Mouse (Mus musculus): ENCODE measurements around the gene Rab37.
A peak's percentile ranks its signal among the peaks of the same experiment; 100 is the strongest.

The Rab37 gene

DNA sequence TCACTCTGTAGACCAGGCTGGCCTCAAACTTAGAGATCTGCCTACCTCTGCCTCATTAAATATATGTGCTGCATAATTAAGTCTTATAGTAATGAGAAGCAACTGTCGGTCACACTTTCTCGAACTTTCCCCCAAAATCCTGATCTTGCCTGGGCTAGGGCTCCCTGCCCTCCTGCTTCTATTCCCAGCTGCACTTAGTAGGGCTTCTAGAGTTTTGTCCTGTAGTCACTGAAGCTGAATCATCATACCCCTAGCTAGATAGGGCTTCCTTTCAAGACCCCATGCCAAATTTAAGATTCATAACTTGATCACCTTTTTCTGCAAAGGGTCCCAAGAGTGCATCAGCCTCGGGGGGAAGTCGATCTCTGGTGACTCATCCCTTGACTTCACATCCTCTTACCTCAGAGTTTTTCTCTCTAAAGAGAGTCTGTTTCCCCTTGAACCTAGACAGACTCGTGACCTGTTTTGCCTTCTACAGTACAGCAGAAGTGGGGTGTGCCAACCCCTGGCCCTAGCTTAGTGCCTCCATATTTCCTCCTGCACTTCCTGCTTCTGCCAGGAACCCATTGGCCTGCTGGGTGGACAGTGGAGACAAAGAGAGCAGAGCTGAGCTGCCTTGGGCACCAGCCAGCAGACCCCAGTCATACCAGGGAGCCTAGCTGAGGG is 47.5 kb downstream of the Rab37 start:
- no peak for DNase-seq

- no peak for DNase-seq
Observed at GRCm38 (mm10) chr11:115141970-115142369, 50.7 kb downstream of the Rab37 start.

DNA sequence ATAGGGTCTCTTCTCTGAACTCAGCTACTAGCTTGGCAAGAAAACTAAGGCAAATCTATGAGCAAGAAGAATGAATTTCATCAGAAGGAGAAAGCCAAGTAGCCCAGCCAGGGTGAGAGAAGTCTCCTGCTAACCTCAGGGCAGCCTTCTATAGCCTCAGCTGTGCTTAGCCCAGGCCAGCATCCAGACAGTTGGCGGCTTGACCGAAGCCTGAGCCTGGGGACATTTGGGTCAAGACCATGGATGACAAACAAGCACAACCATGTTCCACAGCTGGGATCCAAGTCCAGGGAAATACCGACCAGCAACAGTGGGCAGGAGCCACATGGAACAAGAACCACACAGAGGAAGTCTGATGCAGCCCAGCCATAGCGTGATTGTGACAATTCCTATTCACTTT is 56.6 kb downstream of the Rab37 start:
- no peak for DNase-seq

DNA sequence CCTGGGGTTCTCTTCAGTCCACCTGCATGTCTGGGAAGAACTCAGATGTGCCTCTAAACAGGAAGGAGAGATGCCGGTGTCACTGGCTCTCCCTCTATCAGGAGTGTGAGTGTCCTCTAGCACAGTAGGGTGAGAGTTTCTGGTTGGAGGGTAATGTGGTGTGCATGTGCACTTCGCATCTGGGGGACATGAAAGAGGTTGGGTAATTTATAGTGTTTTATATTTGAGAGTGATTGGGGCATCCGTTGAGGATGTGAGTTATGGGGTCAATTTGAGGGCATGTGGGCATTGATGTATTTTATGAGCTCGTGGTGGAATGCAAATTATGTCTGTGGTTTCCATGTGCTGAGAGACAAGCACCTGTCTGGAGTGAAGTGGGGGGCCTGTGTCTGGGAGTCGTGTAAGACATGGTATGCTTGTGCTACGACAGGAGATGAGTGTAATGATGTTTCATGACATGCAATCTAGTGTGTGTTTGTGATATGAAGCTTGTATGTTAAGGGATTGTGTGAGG is 59.6 kb downstream of the Rab37 start:
- no peak for DNase-seq

DNA sequence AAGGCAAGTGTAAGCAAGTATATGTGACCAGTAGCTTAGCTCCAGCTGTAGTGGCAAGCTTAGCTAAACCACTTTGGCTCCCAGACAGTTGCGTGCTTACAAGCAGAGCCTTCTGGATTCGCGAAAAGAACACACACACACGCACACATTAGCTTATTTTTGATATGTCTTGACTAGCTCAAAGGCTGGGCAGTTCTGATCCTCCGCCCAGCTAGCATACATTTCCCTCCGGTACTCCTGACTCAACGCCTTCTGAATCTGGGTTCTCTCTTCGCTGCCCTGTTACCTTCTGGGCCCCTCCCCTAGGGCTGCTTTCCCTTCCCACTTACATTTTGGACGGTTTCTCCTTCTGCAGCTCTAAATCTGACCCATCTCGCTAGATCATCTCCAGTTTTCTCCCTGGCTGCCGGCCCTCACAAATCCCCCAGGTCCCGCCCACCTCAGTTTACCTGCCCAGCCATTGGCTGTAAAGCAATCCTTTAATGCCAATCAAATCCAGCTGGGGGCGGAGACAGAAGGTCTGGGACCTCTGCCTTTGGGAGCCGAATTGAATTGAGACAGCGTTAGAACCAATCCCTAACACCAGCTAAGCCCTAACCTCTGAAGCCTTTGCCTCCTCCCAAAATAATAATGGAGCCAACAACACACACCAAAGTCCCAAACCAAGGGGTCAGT is 60.7 kb downstream of the Rab37 start:
- peak; percentile 56 to 68 for DNase-seq

DNA sequence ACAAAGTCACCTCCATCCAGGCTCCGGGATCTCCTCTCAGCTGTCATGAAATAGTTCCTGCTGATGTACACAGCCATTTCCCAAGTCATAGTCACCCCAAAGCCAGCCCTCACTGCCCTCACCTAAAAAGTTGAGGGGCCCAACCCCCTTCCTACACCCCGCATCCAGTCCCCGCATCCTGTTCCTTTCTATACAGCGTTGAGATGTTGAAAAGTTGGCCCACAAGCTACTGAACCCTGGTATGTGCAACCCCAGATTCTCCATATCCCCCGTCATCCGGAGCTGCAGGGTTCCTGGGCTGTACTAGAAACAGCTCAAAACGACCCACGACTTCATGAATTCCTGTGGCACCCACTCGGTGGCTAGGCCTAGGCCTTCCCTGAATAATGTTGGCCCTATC is 61.9 kb downstream of the Rab37 start:
- DNase-seq: no peak

- peak; percentile 75 to 88 for DNase-seq
Observed at GRCm38 (mm10) chr11:115153699-115154292, 62.6 kb downstream of the Rab37 start.

DNA sequence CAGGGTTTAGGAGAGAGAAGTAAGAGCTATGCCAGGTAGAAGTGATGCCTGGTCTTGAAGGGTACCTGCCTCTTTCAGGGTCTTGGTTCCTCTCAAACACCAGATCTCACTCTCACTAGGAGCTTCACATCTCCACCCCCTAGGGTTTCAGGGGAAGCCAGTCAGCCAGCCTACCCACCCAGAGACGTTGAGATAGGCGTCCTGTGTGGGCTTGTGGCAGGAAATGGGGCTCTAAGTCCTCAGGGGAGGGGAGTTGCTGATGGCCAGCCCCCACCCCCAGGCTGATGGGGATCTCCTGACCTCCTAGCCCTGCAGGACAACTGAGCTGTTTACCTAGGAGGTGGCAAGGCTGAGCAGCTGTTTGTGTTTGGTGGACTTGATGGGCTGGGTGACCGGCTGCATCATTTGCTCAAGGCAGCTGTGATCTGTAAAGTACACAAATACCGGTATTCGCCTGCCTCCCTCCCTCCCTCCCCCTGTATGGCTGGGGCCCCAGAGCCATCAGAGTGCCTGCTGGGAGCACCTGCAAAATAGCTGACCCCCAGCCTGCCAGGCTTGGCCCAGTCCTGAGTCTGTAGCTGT is 63.9 kb downstream of the Rab37 start:
- no peak for DNase-seq

DNA sequence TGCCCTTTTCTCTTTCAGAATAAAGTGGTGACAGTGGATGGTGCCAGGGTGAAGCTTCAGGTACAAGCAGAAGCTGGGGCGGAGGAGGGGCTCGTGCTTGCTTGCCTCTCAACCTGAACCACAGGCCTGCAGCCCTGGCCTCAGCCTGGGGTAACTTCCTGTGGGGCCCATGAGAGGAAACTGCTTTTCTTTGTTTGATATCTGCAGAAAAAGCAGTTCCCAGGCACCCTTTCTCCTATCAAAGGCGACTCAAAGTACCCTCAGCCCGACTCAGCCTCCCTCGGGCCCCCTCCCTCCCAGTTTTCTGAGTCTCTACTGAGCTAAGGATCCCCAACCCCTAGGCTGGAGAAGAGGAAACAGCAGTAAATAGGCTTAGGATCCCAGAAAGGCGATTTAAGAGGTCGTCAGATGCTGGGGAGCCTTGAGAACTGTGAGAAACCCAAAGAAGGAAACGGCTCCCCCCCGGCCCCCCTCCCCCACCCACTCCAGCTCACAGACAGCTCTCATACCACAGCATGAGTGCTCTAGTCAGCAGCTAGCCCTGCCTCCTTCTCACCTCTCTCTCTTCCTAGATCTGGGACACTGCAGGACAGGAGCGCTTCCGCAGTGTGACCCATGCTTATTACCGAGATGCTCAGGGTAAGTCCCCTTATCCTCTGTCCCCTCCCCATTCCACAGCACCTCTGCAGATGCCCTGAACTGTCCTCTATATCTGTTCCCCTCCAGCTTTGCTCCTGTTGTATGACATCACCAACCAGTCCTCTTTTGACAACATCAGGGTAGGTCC is 66.9 kb downstream of the Rab37 start:
- DNase-seq: no peak

DNA sequence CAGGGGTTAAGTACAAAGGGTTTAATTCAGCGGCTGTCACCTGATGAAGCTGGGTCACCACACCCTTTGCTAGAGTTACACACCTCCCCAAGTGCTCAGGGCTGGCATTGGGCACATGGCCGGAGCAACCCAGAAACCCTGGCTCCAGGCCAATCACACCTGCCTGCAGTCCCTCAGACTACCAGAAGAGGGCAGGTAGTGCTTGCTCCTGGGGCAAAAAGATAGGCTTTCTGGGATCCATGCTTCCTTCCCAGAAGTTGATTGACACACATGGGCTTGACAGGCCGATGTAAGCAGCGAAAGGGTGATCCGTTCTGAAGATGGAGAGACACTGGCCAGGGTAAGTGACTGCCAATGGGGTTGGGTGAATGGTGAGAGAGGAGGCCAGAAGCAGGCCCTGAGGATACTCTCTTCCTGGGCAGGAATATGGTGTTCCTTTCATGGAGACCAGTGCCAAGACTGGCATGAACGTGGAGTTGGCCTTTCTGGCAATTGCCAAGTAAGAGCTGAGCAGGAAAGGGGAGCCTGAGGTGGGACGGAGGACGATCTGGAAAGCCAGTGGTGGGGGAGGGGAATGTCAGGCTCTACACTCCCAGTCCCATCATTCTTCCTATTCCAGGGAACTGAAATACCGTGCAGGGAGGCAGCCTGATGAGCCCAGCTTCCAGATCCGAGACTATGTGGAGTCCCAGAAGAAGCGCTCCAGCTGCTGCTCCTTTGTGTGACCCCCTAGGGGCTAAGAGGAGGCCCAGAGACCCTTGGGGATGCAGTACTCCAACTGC is 69.0 kb downstream of the Rab37 start:
- DNase-seq: peak; percentile 91 to 98

- peak; percentile 68 to 79 for DNase-seq
Observed at GRCm38 (mm10) chr11:115160883-115161577, 69.8 kb downstream of the Rab37 start.

- DNase-seq: no peak
Observed at GRCm38 (mm10) chr11:115161578-115162204, 70.5 kb downstream of the Rab37 start.

GRCm38 (mm10) chr11:115162205-115162601 is 71.0 kb downstream of the Rab37 start:
- DNase-seq: no peak

DNA sequence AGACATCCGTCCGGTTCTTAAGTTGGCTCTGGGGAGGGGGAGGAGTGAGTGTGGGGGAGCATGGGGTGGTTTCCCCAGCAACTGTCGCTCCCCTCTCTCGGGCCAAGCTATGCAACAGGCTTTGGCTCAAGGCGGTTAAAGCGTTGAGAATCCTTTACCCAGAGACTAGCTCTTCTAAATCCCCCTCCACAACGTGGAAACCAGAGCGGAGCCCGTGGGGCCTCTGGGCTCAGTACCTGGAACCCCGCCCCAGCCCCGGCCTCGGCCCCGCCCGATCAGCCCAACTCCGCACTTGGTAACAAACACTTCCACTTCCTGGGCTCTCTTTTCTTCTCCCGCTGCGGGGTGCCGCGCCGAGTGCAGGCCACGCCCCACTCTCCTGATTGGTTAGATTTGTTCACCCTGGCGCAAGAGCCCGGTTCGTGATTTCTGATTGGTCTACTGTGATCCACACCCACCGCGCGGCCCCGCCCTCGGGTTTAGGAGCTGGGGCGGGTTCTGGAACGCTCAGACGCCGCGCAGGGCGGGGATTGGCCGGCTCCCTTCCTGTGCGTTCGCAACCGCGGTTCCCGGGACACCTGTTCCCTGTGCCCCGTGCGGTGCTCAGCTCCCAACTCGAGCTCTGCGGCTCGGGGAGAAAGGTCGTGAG is 71.7 kb downstream of the Rab37 start, which contains the start of gene Slc9a3r1:
Gene Slc9a3r1 (plus strand): TSS at position 510 of the 649 bp plus-strand sequence.
- DNase-seq: peak; percentile 99

DNA sequence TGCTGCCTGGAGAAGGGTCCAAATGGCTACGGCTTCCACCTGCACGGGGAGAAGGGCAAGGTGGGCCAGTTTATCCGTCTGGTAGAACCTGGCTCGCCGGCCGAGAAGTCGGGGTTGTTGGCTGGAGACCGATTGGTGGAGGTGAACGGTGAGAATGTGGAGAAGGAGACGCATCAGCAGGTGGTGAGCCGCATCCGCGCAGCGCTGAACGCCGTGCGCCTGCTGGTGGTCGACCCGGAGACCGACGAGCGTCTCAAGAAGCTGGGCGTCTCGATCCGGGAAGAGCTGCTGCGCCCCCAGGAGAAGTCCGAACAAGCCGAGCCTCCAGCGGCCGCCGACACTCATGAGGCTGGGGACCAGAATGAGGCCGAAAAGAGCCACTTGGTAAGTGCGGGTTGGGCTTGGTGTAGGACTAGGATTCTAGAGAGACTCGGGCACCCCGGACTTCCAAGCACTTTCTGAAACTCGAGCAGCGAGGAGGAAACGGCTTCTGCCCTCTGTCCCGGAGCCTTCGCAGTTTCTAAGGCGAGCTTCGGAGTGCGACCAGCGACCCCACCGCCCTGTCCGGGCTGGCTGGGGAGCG is 72.4 kb downstream of the Rab37 start:
- peak in 1 of 2 experiments; percentile 34 for DNase-seq

DNA sequence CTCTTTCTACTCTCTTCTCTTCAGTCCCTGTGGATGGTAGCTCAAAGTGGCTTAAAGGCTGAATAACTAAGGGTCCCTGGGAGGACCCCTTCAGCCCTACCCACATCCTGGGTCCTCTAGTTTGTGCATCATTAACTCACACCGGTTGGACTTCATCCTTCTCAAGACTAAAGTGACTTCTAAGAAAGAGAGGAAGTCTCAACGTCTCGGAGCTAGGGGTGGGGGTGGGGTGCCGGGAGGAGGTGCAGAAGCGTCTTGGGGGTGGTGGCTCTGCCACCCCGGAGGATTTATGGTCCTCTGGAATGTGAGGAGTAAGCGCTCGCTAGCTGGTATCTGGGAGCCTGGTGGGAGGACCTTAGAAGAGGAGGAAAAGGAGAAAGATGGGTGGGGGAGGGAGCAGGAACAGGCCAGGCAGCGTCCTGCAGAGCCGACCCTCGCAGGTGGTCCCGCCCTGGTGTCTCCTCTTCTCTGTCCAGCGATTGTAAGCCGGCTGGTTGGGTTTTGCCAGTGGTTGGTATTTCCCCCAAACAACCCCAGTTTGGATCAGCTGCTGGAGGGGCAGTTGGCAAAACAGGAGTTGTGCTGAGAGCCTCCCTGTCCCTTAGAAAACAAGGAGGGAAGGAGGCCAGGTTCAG is 73.2 kb downstream of the Rab37 start:
- DNase-seq: peak; percentile 62 to 79

DNA sequence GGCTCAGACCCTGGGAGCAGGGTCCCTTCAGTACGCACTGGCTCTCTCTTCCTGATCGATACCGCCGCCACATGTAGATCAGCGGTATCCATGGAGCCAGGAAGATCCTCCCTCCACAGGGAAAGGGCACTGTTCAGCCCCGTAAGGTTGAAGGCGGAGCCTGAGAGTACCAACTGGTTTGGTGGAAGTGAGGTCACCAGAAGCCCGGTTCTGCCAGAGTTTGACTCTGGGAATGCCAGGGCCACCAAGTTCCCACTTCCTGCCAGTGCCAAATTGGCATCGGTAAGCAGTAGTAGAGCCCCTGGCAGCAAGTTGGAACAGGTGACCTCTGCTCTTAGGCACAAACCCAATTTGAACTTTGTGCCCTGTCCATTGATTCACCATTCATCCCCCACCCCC is 73.7 kb downstream of the Rab37 start:
- peak; percentile 91 to 93 for DNase-seq

DNA sequence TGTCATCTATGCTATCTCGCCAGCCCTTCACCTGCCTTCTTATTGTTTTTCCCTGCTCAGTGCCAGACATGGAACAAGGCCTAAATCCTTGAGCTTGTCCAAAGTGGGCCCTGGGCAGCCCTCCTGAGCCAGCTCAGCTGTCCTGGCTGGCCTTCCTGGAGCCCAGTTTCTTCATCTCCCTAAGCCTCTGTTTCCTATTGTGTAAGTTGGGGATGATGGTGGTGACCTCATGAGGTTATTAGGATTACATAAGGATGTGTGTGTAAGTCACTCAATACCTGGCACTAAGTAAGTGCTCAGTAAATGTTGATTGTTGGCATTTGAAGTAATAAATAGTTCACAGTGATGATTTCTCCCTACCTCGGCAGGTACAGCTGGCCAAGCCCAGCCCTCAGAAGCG is 75.5 kb downstream of the Rab37 start:
- no peak for DNase-seq

- DNase-seq: no peak
Observed at GRCm38 (mm10) chr11:115167631-115168249, 76.5 kb downstream of the Rab37 start.
